Mouse (Mus musculus) liver, embryonic 14.5 days (tissue): Measurements from ENCODE around the gene Hsp90aa1. TPM values are rescaled to one million over a fixed set of nuclear protein-coding genes. Genes with fewer than 3 reads are reported as not detected.

Experiments
- ATAC-seq: fragments of 200-750 bp; cut with Nextera tagmentation; 2 replicates; pipeline ENCODE4 v1.8.0; 2017; ENCODE audit warnings: moderate number of reproducible peaks, mild to moderate bottlenecking, moderate library complexity; ENCODE audit not compliant: insufficient read depth
- DNase-seq, 3 experiments: peaks; one replicate each; pipeline ENCODE4 v3.0.0-alpha.2; 2012 to 2013; ENCODE audit warnings: low read depth in 3 of 3, low spot score in 3 of 3
- H3K27ac ChIP-seq: fragments of 300-500 bp; sonication (generic); 2 replicates; pipeline ENCODE4 v1.5.1; 2014; ENCODE audit warnings: moderate library complexity, mild to moderate bottlenecking, control low read depth, inconsistent platforms
- H3K27me3 ChIP-seq: fragments of 300-500 bp; sonication (generic); 2 replicates; pipeline ENCODE4 v1.6.1; 2014; ENCODE audit warnings: mild to moderate bottlenecking, low read length, moderate library complexity; ENCODE audit not compliant: control insufficient read depth, insufficient read depth
- H3K36me3 ChIP-seq: fragments of 300-500 bp; sonication (generic); replicated peaks from 2 replicates; pipeline ENCODE4 v1.6.1; 2014; ENCODE audit warnings: low read depth; ENCODE audit not compliant: control insufficient read depth, insufficient read depth
- H3K4me1 ChIP-seq, 2 experiments: fragments of 200-500 bp in 1 of 2; fragments of 300-500 bp in 1 of 2; sonication (generic) in 1 of 2; replicated peaks; 2 replicates each; pipeline ENCODE4 v1.6.1; 2012 to 2014; ENCODE audit warnings: antibody characterized with exemption in 1 of 2, inconsistent platforms in 1 of 2, low read length in 1 of 2; ENCODE audit not compliant: control insufficient read depth in 2 of 2, insufficient read depth in 2 of 2
- H3K4me2 ChIP-seq: fragments of 300-500 bp; sonication (generic); 2 replicates; pipeline ENCODE4 v1.6.1; 2014; ENCODE audit warnings: low read depth, mild to moderate bottlenecking, control low read depth, moderate library complexity
- H3K4me3 ChIP-seq, 2 experiments: fragments of 200-500 bp in 1 of 2; fragments of 300-500 bp in 1 of 2; sonication (generic) in 1 of 2; 2 replicates each; pipeline ENCODE4 v1.5.1; 2012 to 2014; ENCODE audit warnings: low read depth in 2 of 2, low read length in 2 of 2, mild to moderate bottlenecking in 2 of 2, control low read depth in 1 of 2, inconsistent platforms in 1 of 2, moderate library complexity in 1 of 2; ENCODE audit not compliant: insufficient read depth in 1 of 2
- H3K9ac ChIP-seq: fragments of 300-500 bp; sonication (generic); replicated peaks from 2 replicates; pipeline ENCODE4 v1.6.1; 2014; ENCODE audit warnings: mild to moderate bottlenecking, control low read depth, moderate library complexity
- H3K9me3 ChIP-seq: fragments of 300-500 bp; sonication (generic); 2 replicates; pipeline ENCODE4 v1.6.1; 2016; ENCODE audit warnings: low read length, mixed read lengths; ENCODE audit not compliant: control insufficient read depth
- CTCF ChIP-seq: IDR thresholded peaks from 2 replicates; pipeline ENCODE4 v1.5.1; 2016; ENCODE audit warnings: antibody characterized with exemption, low read depth, control low read depth
- EP300 ChIP-seq: IDR thresholded peaks from 2 replicates; pipeline ENCODE4 v1.6.1; 2016; ENCODE audit warnings: antibody characterized with exemption, low read depth
- WGBS: fragments of 180-500 bp; shearing (Covaris S2); extraction: QIAGEN DNeasy Blood & Tissue Kit; methylation state at CpG from one replicate; pipeline ENCODE4 v1.1.7; 2014; ENCODE audit not compliant: insufficient replicate concordance; 5-methylcytosine and 5-hydroxymethylcytosine counted together
- polyA plus RNA-seq, 2 experiments: library from polyadenylated mRNA; depleted of rRNA in 1 of 2; stranded (reverse) in 1 of 2; unstranded in 1 of 2; fragments of >200 nt; fragmentation: Nextera tagmentation in 1 of 2; extraction: Ambion mirVana in 1 of 2; gene quantifications; 2 replicates each; pipeline versions ENCODE4 v1.2.1 to v1.2.3; 2012 to 2014

The Hsp90aa1 gene
- polyA plus RNA-seq, 2 experiments: 161 to 653 TPM

GRCm38 (mm10) chr12:110716004-110716403 lies 13.5 kb upstream of the Hsp90aa1 start:
- Histone ChIP-seq H3K36me3 (no peaks in the 10 kb centered on the region), H3K27me3 (peaks cover 14% of the 10 kb centered on the region), H3K9ac (no peak overlapping the region), H3K4me3 (no peak overlapping the region), H3K9me3 (no peaks in the 10 kb centered on the region), H3K4me1 (no peaks in the 10 kb centered on the region), H3K4me2 (no peak overlapping the region), H3K27ac (no peak overlapping the region)
- TF ChIP-seq EP300 (no peak), CTCF (no peak)
- WGBS: 37% methylated on average over 5 of the region's 5 CpGs
- ATAC-seq (no peak), DNase-seq (no peak)

DNA sequence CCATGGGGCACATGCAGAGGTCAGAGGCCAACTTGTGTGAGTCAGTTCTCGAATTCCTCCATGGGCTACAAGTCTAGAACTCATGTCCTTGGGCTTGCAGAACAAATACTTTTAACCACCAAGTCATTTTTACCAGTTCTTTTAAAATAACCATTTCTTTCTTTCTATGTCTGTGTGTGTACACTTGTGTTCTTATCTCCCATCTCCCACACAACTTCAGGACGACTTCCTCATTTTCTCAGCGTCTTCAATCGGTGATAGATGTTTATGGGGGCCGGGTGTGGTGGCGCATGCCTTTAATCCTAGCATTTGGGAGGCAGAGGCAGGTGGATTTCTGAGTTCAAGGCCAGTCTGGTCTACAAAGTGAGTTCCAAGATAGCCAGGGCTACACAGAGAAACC lies 11.7 kb upstream of the Hsp90aa1 start:
- Histone ChIP-seq H3K36me3 (no peaks in the 10 kb centered on the region), H3K9ac (no peak overlapping the region), H3K4me1 (no peaks in the 10 kb centered on the region), H3K9me3 (no peaks in the 10 kb centered on the region), H3K27me3 (peaks cover 8% of the 10 kb centered on the region), H3K4me3 (no peak overlapping the region), H3K27ac (no peak overlapping the region), H3K4me2 (no peak overlapping the region)
- 30% methylated on average over 6 of the region's 6 CpGs for WGBS
- DNase-seq: no peak
- no peak for TF ChIP-seq CTCF
- no peak for TF ChIP-seq EP300
- no peak for ATAC-seq

DNA sequence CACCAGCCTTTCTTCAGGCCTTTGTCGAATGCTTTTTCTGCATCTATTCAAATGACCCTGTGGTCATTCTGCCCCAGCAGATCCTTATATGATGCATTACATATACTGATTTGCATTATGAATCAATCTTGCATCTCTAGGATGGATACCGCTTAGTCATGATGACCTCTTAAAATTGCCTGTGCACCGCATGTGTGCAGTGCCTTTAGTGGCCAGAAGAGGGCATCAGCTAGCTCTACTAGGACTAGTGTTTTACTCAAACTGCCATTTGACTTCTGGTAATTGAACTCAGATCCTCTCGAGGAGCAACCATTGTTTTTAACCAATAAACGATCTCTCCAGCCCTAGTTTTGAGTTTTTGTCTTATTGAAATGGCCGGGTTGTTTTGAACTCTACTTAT lies 11.3 kb upstream of the Hsp90aa1 start:
- Histone ChIP-seq H3K9ac (no peak overlapping the region), H3K27ac (no peak overlapping the region), H3K9me3 (no peaks in the 10 kb centered on the region), H3K36me3 (no peaks in the 10 kb centered on the region), H3K27me3 (peaks cover 3% of the 10 kb centered on the region), H3K4me2 (no peak overlapping the region), H3K4me3 (no peak overlapping the region), H3K4me1 (no peaks in the 10 kb centered on the region)
- no peak for ATAC-seq
- DNase-seq: no peak
- TF ChIP-seq EP300 (no peak), CTCF (peak; percentile 69)
- WGBS: 79% methylated on average over 6 of the region's 6 CpGs

GRCm38 (mm10) chr12:110711270-110711669 lies 8.7 kb upstream of the Hsp90aa1 start:
- no peak for TF ChIP-seq CTCF
- no peak for TF ChIP-seq EP300
- no peak overlapping the region for H3K9ac ChIP-seq
- H3K27me3 ChIP-seq: no peaks in the 10 kb centered on the region
- no peaks in the 10 kb centered on the region for H3K36me3 ChIP-seq
- 51% methylated on average over 5 of the region's 5 CpGs for WGBS
- no peaks in the 10 kb centered on the region for H3K9me3 ChIP-seq
- ATAC-seq: no peak
- peaks cover 0 to 6% of the 10 kb centered on the region in 2 experiments; a peak in 2 of 4 replicates for H3K4me1 ChIP-seq
- H3K4me2 ChIP-seq: no peak overlapping the region
- H3K27ac ChIP-seq: no peak overlapping the region
- no peak overlapping the region for H3K4me3 ChIP-seq
- no peak for DNase-seq

- H3K9ac ChIP-seq: no peak overlapping the region
- H3K4me3 ChIP-seq: no peak overlapping the region
- H3K36me3 ChIP-seq: no peaks in the 10 kb centered on the region
Measured at GRCm38 (mm10) chr12:110707451-110707850, 4.9 kb upstream of the Hsp90aa1 start.

More at GRCm38 (mm10) chr12:110707451-110707850, 4.9 kb upstream of the Hsp90aa1 start:
- no peak overlapping the region for H3K4me2 ChIP-seq
- H3K4me1 ChIP-seq: peaks cover 0 to 10% of the 10 kb centered on the region in 2 experiments; a peak in 2 of 4 replicates
- 87% methylated on average over 7 of the region's 7 CpGs for whole genome bisulfite sequencing
- H3K9me3 ChIP-seq: no peaks in the 10 kb centered on the region
- TF ChIP-seq CTCF (no peak), EP300 (no peak)
- DNase-seq: no peak
- ATAC-seq: no peak
- H3K27ac ChIP-seq: no peak overlapping the region
- no peaks in the 10 kb centered on the region for H3K27me3 ChIP-seq
